Mouse (Mus musculus) cortical plate, adult 2 months (tissue): ENCODE results near the gene Tdrd1. TPM values are rescaled to one million over a fixed set of nuclear protein-coding genes. Genes with fewer than 3 reads are reported as not detected.

Experiments
- H3K27ac ChIP-seq: fragments of 200-500 bp; 2 replicates; pipeline ENCODE4 v1.5.1; 2012; ENCODE audit warnings: low read length, control low read depth, inconsistent platforms; ENCODE audit not compliant: insufficient read depth
- H3K4me1 ChIP-seq: fragments of 200-500 bp; 2 replicates; pipeline ENCODE4 v1.6.1; 2011; ENCODE audit warnings: low read length; ENCODE audit not compliant: control insufficient read depth, insufficient read depth
- H3K4me3 ChIP-seq: fragments of 200-500 bp; 2 replicates; pipeline ENCODE4 v1.5.1; 2011; ENCODE audit warnings: mild to moderate bottlenecking, low read length, control low read depth; ENCODE audit not compliant: insufficient read depth
- CTCF ChIP-seq: fragments of 200-500 bp; IDR thresholded peaks from 2 replicates; pipeline ENCODE4 v1.5.1; 2011; ENCODE audit warnings: mild to moderate bottlenecking, control low read depth, low read length; ENCODE audit not compliant: insufficient read depth; ENCODE audit errors: extremely low read depth
- POLR2A ChIP-seq: fragments of 200-500 bp; IDR thresholded peaks from 2 replicates; pipeline ENCODE4 v1.6.1; 2011; ENCODE audit warnings: mild to moderate bottlenecking, low read length, control low read depth; ENCODE audit not compliant: insufficient read depth; ENCODE audit errors: extremely low read depth
- polyA plus RNA-seq: library from polyadenylated mRNA; depleted of rRNA; stranded (reverse); fragments of >200 nt; gene quantifications from 2 replicates; pipeline ENCODE4 v1.2.3, GENCODE M21; 2012

Gene Tdrd1
- polyA plus RNA-seq, 1 experiment = 0.25 TPM

GRCm38 (mm10) chr19:56822448-56822836 is 3.6 kb upstream of the Tdrd1 start:
- TF ChIP-seq CTCF (no peak), POLR2A (no peak)
- H3K4me3 ChIP-seq = peak overlapping the region; percentile 63
- peaks cover 12% of the 10 kb centered on the region for H3K4me1 ChIP-seq
- H3K27ac ChIP-seq = no peak overlapping the region

- H3K4me3 ChIP-seq = no peak overlapping the region
- no peak overlapping the region for H3K27ac ChIP-seq
- H3K4me1 ChIP-seq = no peaks in the 10 kb centered on the region
- TF ChIP-seq POLR2A (no peak), CTCF (no peak)
Observed at GRCm38 (mm10) chr19:56828305-56828704, 2.3 kb downstream of the Tdrd1 start.

GRCm38 (mm10) chr19:56829267-56829666 is 3.3 kb downstream of the Tdrd1 start:
- Histone ChIP-seq H3K4me1 (no peaks in the 10 kb centered on the region), H3K27ac (no peak overlapping the region), H3K4me3 (no peak overlapping the region)
- no peak for TF ChIP-seq CTCF
- no peak for TF ChIP-seq POLR2A

DNA sequence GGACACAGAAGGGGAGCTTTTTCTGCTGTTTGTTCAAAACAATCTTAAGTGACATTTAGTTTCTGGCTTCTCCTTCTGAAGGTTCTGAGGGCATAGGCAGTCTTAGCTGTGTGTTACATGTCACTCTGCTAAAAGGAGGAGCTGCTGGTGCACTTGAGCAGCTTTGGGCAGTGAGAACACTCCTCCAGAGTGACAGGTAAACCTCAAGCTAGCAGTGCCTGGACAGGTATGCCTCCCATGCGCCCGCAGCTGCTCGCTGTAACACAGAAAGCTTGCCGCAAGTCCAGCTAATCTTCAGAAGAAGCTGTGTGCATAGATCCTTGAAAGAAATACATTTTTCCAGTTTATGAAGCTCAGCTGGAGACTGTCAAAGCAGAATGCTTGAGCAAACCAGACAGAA is 4.2 kb downstream of the Tdrd1 start:
- Histone ChIP-seq H3K4me3 (no peak overlapping the region), H3K27ac (no peak overlapping the region), H3K4me1 (no peaks in the 10 kb centered on the region)
- TF ChIP-seq CTCF = no peak
- TF ChIP-seq POLR2A = no peak

DNA sequence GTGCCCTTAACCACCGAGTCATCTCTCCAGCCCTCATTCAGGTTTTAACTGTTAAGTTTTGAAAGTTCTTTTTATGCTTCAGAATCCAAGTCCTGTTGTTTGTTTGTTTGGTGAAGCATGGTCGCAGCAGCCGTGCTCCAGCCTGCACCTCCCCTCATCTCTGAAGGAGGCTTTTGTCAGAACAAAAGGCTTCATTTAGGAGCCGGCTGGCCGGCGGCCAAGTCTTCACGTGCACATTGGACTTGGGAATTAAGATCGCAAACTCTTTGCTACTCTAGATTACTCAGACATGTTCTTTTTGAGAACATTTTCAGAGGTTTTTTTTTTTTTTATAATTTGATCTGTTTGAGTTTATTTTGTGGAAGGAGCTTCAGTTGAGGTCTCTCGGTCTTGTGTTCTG is 9.3 kb downstream of the Tdrd1 start:
- TF ChIP-seq POLR2A (no peak), CTCF (no peak)

DNA sequence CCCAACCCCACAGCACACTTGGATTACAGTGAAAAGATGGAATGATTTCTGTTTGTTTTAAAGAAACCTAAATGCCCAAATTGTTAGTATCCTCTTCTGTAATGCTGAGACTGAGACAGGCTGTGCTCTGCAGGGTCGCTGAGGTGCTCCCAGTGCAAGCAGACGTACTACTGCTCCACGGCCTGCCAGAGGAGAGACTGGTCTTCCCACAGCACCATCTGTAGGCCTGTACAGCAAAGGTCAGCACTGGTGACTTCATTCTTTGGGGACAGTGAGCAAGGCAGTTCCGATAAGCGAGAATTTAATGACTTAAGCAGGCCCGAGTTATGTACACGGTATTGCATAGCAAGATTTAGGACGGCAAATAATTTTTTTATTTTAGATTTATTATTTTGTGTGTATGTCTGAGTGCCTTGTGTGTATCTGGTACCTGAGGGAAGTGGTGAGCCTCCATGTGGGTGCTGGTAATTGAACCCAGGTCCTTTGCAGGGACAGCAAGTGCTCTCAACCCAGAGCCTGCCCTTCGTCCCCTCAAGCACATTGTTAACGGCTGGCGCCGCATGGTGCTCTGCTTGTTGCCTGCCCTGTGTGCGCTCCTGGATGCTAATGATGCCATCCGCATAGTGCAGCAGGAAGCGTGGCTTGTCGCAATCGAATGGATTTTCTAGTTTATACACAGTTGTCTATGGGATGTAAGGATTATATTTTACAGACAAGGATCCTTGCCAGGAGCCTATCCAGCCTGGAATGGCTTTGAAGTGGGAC is 13.1 kb downstream of the Tdrd1 start:
- no peak overlapping the region for H3K4me3 ChIP-seq
- H3K4me1 ChIP-seq = no peaks in the 10 kb centered on the region
- H3K27ac ChIP-seq = no peak overlapping the region
- TF ChIP-seq CTCF = no peak
- TF ChIP-seq POLR2A = no peak

More for the DNA sequence above, 9.3 kb downstream of the Tdrd1 start:
- Histone ChIP-seq H3K4me3 (no peak overlapping the region), H3K27ac (no peak overlapping the region), H3K4me1 (no peaks in the 10 kb centered on the region)

- no peak for TF ChIP-seq CTCF
- no peak for TF ChIP-seq POLR2A
- H3K4me3 ChIP-seq = no peak overlapping the region
- H3K27ac ChIP-seq = no peak overlapping the region
- H3K4me1 ChIP-seq = no peaks in the 10 kb centered on the region
Observed at GRCm38 (mm10) chr19:56842974-56843373, 17.0 kb downstream of the Tdrd1 start.

DNA sequence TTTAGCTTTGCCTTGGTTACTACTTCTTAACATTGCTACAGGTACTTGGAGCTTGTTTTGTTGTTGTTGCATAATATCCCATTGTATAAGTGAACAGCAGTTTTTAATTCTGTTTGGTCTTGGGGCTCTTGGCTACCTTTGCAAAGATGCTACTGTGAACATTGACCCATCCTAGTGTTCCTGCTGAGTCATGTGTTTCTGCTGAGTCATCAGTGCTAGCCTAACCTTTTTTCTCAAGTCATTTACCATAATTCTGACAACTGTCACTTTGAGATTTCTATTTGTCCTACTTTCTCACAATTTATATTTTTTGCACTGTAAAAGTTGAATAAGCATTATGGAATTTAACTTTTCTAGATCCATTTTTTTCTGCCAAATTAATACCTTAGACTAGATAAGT is 26.6 kb downstream of the Tdrd1 start:
- TF ChIP-seq POLR2A (no peak), CTCF (no peak)
- Histone ChIP-seq H3K4me3 (no peak overlapping the region), H3K4me1 (no peaks in the 10 kb centered on the region), H3K27ac (no peak overlapping the region)

GRCm38 (mm10) chr19:56856455-56856854 is 30.4 kb downstream of the Tdrd1 start:
- no peaks in the 10 kb centered on the region for H3K4me1 ChIP-seq
- TF ChIP-seq POLR2A = no peak
- no peak for TF ChIP-seq CTCF
- H3K4me3 ChIP-seq = no peak overlapping the region
- H3K27ac ChIP-seq = no peak overlapping the region

DNA sequence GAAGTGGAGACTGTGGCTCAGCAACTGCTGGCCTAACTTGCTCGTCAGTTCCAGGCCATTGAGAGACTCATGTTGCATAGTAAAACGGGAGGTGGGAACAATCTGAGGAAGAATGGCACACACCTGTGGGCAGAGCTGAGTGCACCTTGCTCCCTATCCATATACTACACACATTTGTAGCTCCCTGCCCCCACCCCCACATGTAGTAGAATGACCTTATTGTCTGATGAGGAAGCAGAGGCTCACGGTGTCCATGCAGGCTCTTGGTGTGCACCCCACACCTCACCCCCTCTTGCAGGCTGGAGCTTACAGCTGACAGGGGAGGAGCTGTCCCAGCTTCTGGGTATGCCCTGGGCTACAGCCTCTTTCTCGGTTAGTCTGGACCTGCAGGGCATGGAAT is 41.7 kb downstream of the Tdrd1 start:
- TF ChIP-seq CTCF (no peak), POLR2A (no peak)
- no peaks in the 10 kb centered on the region for H3K4me1 ChIP-seq
- no peak overlapping the region for H3K27ac ChIP-seq

More for the DNA sequence above, 41.7 kb downstream of the Tdrd1 start:
- no peak overlapping the region for H3K4me3 ChIP-seq
